Mouse (Mus musculus): ENCODE results near the gene Lamc2.

Lamc2 gene

DNA sequence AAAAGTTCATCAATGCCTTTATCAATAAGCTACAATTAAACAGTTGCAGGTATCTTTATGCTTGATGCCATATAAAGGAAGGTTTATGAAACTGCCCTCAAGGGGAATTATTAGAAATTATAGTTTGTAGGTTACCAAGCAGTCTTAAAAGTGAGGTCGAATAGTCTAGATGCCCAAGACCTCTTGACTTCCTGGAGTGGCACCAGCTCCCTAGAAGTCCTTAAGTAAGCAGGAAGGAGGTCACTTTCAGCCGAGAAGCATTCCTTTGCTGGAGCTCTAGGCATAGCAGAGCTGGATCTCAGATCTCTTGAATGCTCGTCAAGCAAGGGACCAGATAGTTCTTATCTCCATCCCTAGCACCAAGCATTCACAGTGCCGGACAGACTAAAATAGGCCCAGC is 58.6 kb downstream of the Lamc2 start:
- DNase-seq (ENCODE audit: low spot score in 2 of 2) = no peak

DNA sequence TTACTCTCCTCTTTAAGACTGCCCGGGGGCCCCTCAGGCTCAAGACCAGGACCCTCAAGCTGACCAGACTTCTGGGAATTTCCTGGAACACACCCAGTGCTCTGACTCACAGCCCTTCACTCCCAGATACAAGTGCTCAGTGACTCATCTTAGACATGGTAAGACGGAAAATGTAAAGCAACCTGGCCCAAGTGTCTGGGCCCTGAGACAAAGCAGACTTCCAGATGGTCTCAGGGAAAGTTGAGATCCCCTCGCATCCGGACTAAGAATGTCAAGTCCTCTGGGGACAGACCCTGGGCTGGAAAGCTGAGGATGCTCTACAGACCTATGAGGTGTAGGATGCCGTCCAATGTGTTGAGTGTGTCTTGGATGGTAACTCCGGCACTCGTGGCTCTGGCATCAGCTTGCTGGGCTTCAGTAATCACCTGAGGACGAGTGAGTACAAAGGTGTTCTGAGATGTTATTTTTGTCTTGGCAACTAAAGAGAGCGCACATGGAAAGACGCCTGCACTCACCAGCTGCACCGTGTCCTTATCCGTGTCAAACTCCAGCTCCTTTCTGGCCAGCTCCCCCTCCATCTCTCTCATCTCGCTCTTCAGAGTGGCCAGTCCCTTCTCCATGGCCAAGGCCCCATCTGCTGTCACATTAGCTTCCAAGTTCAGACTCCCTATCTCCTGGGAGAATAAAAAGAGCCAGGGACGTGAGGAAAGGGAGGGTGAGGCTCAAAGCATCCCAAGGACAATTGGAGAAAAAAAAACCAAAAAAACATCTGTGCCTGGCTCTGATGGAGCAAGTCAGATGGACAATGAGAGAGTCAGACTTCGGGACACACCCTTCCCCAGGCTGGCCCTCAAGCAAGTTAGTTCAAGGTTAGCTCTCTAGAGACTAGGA is 59.5 kb downstream of the Lamc2 start:
- no peak for DNase-seq (ENCODE audit: low spot score in 2 of 2)

DNA sequence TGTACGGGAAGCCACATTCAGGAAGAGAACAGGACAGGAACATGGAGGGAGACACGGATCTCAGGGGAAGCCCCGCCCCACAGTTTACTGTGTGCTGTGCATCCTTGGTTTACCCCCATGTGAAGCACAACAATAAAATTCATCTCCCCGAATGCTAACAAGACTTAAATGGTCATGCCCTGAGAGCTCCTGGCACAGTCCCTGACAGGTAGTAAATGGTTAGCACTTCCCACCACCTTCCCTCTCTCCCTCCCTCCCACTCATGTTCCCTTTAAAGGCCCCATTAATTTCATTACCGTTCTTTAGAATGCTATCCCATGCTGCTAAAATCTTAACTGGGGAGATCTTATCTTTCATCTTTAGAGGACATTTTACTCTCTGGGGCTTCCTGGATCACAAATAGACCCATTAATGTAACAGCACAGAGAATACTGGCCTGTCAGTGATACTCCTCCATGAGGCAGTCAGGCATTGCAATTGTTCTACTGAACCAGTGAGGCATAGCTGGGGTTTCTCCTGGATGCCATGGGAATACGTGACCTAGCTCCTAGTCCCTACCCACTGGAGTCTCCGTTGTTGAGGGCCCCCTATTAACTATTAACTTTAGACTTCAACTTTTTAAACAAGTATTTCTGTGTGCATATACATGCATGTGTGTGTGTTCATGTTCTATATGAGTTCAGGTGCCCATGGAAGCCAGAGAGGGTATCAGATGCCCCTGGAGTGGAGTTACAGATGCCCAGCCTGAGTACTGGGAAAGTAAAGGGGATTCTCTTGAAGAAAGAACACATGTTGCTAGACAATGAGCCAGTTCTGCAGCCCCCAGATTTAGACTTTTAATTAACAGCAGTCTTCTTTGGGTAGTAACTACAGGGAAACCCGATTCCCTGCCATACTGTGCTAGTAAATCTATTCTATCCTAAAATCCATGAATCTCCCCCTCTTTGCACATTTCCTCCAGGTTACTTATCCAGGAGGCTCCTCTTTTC is 60.7 kb downstream of the Lamc2 start:
- no peak for DNase-seq (ENCODE audit: low spot score in 2 of 2)

DNA sequence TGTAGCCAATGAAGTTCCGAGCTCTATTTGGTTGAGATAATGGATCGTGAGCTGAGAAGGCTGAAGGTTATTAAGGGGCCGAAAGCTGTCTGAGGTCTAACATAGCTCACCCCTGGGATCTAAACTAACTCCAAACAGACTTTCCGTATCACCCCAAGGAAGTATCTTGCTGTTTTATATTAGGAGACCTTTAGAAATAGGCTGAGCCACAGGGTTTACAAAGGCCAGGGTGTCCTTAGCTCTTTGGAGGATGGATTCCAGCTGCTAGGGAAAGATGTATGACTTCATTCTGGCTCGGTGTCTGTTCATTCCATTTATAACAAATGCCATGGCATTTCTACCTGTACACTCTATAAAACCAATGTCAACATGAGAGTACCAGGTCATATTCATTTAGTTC is 61.7 kb downstream of the Lamc2 start:
- DNase-seq (ENCODE audit: low spot score in 2 of 2) = no peak

DNA sequence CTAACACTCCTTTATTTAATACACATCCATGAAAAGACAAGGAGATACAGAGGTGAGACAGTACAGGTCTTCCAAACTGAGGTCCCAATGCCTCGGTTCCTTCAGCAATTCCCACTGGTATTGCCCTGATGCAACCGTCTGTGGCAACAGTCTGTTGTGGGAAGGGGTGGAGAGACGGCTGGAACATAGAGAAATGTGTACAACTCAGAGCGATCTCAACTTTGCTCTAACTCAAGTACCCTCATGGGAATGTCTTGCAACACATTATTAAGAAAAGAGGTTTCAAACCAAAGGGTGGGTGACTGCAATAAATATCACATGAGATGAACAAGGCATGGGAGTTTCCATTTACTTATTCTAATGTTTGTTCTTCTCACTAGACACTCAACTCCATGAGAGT is 63.5 kb downstream of the Lamc2 start:
- DNase-seq (ENCODE audit: low spot score in 2 of 2) = no peak

DNA sequence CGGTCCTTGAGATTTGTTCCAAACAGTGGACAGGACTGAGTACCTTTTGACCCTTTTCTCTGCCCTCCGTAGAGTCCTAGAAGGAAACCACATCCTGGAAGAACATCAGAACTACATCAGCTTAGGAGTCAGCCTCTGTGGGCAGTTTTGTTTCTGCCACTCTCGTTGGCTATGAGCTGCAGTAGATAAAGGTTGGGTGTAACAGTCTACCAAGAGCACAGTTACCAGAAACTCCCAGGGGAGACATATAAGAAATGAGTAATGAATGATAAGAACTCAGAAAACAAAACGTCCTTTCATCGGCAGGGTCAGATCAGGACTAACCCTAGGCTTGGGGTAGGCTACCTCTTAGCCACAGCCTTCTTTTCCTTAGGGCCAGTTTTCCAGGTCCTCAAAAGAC is 64.9 kb downstream of the Lamc2 start:
- DNase-seq (ENCODE audit: low spot score in 2 of 2) = no peak

DNA sequence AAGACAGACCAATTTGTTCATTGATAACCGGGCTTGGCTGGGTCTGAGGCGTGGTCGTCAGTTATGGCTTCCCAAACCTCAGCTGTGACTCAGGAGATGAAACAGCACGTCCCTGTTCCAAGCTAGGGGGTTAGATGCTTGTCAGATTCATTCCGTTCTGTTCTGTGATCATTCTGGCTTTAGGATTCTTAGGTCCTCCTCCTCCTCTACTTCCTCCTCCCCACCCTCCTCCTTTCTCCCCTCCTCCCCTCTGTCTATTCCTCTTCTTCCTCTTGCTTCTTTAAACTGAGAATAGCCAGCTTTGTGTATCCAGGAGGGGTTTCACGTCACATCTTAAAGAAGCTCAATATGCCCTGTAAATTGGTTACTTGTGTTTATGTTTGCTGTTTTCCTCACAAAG is 65.7 kb downstream of the Lamc2 start:
- DNase-seq (ENCODE audit: low spot score in 2 of 2) = no peak

DNA sequence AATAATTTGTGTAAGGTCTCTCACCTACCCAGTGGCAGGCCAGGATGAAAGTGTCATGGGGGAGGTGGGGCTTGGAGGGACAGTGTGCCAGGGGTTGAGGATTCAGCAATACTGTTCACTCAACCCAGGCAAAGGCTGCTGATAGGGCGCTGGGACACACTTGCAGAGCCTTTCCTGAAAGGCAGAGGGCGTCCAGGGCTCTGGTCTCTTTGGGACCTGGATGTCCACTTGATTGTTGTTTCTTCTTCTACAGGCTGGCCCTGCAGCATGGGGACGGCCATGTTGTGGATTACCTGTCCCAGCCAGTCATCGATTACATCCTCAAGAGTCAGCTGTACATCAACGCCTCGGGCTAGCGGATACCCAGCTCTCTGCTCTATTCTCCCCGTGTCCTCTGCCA is 70.9 kb downstream of the Lamc2 start:
- no peak for DNase-seq (ENCODE audit: low spot score in 2 of 2)

DNA sequence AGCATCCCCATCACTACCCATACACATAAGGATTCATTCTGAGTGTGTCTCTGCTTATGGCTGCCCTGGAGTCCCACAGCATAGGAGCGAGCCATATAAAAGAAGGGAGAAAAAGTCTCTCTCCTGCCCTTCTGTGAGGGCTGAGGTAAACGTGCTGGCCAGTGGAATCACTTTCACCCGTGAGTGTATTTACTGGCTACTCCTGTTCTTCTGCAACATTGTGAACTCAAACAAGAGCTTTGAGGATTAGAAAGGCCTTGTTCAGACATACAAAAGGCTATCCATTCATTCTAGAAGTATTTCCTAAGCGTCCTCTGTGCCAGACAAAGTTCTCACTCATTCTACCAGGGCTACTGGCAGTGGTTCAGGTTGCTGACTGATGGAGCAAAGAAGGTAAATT is 74.7 kb downstream of the Lamc2 start:
- DNase-seq (ENCODE audit: low spot score in 2 of 2) = no peak

DNA sequence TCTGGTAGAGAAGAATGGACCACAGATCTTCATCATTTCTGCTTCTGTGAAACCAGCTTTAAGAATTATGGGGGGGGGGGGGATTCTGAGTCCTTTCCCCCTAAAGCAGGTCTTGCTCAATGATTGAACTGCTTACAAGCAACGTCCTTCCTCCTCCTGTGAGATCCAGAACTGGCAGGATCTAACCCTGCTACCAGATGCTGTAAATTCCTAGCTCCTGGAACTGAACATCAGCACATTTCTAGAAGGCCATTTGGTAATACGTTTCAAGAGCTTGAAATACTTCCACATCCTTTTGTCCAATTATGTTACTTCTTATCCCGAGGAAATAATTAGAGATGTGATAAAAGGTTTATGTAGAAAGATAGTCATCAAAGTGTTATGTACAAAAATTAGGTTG is 76.4 kb downstream of the Lamc2 start:
- DNase-seq (ENCODE audit: low spot score in 2 of 2) = no peak

DNA sequence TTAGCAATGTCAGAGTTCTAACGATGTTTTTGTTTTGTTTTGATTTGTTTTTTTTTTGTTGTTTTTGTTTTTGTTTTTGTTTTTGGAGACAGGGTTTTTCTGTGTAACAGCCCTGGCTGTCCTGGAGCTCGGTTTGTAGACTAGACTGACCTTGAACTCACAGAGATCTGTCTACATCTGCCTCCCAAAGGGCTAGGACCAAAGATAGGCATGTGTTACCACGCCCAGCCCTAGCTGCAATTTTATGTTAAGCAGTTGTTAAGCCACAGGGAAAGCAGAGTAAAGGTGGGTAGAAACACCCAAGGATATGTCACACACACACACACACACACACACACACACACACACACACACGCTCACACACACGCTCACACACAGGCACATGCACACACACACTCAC is 76.9 kb downstream of the Lamc2 start:
- no peak for DNase-seq (ENCODE audit: low spot score in 2 of 2)

DNA sequence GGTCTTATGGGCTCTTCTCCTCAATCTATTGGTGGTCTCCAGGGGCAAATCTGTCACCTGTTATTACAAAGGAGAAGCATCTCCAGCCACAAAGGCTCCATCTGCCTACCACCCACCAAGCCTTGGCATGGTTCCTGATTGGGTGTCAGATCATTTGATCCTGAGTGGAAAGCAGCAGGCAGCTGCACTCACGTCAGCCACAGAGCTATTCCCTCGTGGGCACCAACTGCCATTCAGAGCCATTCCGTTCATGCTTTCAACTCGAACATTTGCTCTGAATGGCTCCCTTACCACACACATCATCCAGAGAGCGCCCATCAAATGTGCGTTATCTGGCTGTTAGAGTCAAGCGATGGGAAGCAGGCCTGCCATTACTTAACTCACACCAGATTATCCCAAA is 78.4 kb downstream of the Lamc2 start:
- no peak for DNase-seq (ENCODE audit: low spot score in 2 of 2)

DNA sequence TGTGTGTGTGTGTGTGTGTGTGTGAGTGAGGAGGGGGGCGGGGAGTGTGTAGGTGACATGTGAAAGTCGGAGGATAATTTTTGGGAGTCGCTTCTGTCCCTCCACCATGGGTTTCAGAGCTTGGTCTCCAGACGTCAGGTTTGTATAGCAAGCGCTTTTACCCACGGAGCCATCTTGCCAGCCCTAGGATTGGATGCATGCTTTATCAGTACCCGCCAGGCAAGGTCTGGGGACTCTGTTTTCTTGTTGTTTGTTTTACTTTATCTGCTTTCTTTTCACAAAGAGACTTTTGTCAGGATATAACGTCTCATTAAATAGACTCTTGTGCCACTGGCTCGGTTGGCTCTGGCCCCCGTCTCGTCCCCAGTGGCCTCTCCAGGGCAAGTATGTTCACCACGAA is 81.4 kb downstream of the Lamc2 start:
- DNase-seq (ENCODE audit: low spot score in 2 of 2) = no peak

DNA sequence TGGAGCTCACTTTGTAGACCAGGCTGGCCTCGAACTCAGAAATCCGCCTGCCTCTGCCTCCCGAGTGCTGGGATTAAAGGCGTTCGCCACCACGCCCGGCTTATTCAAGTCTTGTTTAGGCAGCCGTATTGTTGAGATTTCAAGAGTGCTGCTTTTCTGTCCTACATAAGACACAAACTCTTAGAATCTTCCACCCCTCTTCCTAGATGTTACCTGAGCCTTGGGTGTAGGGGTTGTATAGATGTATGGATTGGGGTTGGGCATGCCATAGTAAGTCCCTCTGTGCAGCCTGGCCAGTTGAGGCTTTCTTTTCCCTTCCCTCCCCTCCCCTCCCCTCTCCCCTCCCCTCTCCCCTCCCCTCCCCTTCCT is 83.1 kb downstream of the Lamc2 start:
- no peak for DNase-seq (ENCODE audit: low spot score in 2 of 2)

DNA sequence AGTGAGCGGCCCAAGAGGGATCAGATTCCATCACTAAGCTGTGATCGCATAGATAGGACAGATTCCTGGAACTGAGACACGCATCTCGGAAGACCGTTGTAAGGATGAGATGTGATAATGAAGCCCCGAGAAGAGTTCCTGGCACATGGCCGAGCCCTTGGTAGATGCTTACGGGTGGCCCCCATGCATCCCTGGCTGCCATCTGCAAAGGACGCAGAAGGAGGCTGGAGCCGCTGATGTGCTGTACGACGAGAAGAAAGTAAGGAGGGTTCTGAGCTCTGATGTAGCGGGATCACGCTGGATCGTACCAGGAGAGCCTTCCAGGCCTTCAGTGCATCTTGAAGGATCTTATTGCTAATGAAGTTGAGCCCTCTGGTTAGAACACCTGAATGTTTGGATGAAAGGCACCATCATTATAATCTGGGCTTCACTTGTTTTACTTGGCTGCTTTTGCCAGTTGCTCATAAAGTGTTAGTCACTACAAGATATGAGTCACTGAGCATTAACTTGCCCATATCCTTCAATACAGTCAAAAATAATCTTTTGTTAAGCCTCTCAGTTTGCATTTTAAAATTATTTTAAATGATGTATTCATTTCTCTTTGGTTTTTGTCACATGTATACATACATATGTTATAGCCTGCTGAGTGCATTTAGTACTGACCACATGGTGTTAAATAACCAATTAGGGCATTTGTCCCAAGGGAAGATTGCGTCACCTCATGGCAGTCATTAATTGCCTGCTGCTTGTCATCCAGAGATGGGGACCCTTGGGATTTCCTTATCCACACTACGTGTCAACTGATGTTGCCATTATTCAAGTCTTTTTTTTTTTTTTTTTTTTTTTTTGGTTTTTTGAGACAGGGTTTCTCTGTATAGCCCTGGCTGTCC is 83.7 kb downstream of the Lamc2 start:
- DNase-seq (ENCODE audit: low spot score in 2 of 2) = no peak

DNA sequence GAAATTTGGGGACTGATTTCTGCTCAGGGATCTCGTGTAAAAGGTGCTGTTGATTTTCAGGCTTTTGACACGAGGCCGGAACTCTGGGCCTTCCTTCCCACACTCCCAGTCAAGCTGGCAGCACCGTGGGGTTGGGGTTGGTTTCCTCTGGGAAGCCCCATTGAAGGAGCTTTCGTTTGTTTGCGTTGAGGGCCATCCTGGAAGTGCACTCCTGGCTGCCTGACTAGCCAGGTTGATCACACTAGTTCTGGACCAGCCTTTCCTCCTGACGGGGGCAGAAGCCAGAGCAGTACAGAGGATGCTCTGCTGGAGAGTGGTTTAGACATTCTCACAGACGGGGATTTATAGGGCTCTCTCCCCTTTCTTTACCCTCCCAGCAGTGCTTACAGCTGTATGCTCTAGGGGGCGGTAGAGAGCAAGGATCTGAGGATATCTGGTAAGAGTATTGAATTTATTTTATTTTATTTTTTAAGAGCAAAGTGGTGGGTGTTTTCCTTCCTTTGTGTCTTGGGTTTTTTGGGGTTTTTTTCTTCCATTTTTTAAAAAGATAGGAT is 84.8 kb downstream of the Lamc2 start:
- no peak for DNase-seq (ENCODE audit: low spot score in 2 of 2)

DNA sequence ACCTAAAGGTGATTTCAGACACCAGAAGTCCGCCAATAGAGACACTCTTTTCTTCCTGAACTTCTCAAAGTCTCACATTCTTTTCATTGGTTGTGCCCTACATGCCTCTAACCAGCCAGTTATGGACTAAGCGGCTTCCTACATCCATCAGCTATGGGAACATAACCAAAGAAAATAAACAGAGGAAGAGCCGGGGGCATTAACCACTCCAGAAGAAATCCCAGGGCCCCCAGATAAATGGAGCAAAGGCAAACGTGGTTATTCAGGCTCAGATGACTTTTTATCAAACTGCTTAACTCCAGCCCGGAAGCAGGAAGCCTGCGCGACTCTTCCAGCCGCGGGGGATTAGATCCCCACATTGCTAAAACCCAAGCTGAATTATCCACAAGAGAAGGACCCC is 85.3 kb downstream of the Lamc2 start:
- DNase-seq (ENCODE audit: low spot score in 2 of 2) = no peak

DNA sequence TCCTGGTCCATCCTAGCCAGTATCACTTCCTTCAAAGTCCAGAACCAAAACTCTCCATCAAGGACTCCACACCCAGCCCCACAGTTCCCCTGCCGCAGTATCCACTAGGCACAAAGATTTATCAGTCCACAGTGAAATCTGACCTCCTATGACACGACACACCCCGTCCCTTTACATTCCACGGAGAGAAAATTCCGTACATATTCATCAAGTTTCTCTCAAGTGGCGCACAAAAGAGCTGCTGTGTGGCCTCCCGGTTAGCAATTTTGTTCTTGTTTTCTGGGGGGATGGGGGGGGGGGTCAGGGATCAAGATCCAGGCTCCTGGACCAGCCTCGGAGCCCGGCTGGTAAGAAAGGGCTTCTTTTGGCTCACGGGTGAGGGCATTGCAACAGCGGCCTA is 87.7 kb downstream of the Lamc2 start:
- DNase-seq (ENCODE audit: low spot score in 2 of 2) = no peak

DNA sequence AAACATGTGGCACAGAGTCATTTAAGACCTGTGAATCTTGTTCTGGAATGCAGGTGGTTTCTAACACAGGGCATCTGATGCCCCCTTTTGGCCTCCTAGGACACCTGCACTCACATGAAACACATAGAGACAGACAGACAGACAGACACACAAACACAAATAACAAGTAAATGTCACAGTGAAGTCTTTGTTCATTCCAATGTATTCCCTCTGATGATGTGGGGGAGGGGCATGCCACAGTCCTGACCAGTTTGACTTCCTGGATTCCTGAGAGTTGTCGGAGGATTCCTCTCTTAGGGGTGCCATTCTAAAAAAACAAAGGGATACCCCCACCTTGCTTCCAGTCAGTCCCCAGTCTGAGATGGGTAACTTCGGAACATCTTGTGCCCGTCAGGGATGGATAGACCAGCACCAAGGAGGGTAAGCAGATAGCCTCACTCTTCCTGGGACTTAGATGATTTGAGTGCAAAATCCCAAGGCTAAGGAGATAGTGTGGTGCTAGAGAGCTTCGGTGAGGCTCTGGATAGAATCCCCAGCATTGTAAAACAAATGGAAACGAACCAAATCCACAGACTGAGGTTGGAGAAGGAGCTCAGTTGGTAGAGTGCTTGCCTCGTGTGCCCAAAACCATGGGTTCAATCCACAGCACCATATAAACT is 89.1 kb downstream of the Lamc2 start:
- no peak for DNase-seq (ENCODE audit: low spot score in 2 of 2)

DNA sequence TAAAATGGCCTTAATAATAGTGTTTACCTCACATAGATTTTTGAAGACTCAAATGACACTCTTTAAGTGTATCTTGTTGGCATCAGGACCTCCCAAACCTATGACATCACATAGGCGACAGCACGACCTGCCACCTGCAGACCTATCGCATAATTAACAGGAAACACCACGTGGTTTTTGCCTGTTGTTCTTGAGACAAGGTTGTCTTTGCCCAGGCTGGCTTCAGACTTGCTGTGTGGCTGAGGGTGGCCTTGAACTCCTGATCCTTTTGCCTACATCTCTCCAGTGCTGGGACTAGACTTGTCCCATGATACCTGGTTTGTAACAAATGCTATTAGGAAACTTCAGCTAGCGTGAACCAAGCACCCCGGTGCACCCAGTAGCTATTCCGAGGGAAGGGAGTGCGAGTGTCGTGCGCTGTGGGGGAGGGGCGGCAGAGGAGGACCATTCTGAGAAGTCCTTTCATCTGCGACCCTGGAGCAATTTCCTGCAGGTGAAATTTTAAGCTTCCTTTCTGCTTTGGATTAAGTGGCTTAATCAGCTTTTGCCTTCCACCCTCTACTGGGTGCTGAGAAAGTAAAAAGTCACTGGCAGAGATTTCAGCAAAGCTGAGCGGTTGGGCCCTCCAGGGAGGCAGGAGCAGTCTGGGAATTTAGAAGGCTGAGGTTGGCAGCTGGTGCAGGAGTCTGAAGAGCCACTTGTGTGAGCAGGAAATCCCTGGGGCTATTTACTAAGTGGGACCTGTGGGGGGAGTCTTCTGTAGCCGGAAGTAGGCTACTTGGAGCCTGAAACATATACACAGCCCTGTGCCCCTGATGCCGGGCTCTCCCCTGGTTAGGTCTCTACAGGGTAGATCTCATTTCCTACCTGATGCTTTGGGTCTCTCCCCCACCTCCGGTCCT is 90.2 kb downstream of the Lamc2 start:
- DNase-seq (ENCODE audit: low spot score in 2 of 2) = no peak

All from frontal cortex, postnatal 10 days (tissue).